Mouse (Mus musculus): ENCODE data around the gene Wee1. TPM values are rescaled to one million over a fixed set of nuclear protein-coding genes. Genes with fewer than 3 reads are reported as not detected.

Wee1 gene
- 17.9 and 18.9 TPM in 2 replicates for polyA plus RNA-seq (2015; fragmentation: Nextera tagmentation; extraction: Ambion mirVana)

DNA sequence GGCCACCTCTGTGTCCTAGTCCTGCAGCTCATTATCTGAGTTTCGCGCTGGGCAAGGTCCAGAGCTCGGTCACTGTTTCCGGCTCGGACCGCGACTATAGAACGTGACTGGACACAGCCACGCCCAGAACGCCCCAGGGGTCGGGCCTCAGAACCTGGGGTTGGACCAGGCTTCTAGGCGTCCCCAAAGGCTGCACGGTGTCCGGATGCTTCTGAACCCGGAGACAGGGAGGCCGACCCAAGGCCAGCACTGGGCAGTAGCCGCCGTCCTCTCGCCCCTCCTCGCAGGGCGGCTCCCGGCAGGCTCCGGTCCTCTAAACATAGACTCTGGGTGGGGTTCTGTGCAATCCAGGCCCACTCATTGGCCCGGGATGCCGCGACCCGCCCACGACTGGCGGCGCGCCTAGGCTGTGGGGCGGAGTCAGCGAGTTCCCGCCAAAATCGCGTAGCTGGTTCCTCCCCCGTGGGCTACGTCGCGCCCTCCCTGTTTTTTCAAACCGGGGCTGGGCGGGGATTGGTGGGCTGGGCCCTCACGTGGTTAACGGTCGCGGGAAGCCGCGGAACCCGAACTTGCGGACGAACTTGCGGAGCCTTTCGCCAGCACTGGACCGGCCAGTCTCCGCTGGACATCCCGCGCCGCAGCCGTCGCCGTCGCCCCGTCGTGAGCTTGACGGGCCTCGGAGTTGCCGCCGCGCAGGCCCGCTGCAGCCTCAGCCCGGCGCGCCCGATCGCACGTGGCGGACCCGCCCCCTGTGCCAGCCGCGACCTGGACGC, at the start of gene Wee1:
Wee1 (plus strand) TSS at position 531 of the 773 bp plus-strand sequence.
- WGBS, result under 1% methylated on average over 81 of the region's 81 CpGs
- H3K27me3 ChIP-seq (ENCODE audit: control insufficient read depth, insufficient read depth, low read length), result no peaks in the 10 kb centered on the region

DNA sequence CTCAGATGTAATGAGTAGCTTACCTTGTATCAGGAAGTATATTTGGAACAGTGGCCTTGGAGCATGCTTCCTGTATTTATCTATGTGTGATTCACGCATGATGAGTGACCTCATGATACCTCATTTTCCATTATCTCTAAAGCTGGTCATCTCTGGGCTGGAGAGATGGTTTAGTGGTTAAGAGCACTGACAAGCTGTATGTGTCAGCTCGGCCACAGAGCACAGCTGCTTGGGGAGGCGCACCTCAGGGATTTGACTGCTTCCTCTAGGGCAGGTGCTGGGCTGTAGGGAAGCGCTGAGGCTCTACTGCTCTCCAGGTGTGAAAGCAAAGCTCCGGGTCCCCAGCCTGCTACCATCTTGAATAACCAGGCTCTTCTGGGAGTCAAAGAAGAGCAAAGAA, 43.7 kb upstream of the Wee1 start:
- 88% methylated on average over 5 of the region's 5 CpGs for WGBS

More for the DNA sequence above, at the start of gene Wee1:
- Histone ChIP-seq H3K9me3 (replicated peaks; ENCODE audit: control insufficient read depth, low read length) (no peaks in the 10 kb centered on the region), H3K36me3 (ENCODE audit: control insufficient read depth, insufficient read depth, low read length) (peaks cover 2% of the 10 kb centered on the region; the same call in 1 of the 2 replicates), H3K27ac (ENCODE audit: low read length) (peak within 1 kb of the TSS; percentile 92), H3K9ac (ENCODE audit: low read length) (peak within 1 kb of the TSS; percentile 91), H3K4me2 (ENCODE audit: low read depth, low read length) (peak within 1 kb of the TSS; percentile 84), H3K4me3 (replicated peaks; ENCODE audit: low read length) (peak within 1 kb of the TSS; percentile 82), H3K4me1 (ENCODE audit: control insufficient read depth, insufficient read depth, low read length) (peaks cover 17% of the 10 kb centered on the region; the same call in 1 of the 2 replicates)
- peak; percentile 98 for ATAC-seq (ENCODE audit: insufficient read depth, low FRiP score)

DNA sequence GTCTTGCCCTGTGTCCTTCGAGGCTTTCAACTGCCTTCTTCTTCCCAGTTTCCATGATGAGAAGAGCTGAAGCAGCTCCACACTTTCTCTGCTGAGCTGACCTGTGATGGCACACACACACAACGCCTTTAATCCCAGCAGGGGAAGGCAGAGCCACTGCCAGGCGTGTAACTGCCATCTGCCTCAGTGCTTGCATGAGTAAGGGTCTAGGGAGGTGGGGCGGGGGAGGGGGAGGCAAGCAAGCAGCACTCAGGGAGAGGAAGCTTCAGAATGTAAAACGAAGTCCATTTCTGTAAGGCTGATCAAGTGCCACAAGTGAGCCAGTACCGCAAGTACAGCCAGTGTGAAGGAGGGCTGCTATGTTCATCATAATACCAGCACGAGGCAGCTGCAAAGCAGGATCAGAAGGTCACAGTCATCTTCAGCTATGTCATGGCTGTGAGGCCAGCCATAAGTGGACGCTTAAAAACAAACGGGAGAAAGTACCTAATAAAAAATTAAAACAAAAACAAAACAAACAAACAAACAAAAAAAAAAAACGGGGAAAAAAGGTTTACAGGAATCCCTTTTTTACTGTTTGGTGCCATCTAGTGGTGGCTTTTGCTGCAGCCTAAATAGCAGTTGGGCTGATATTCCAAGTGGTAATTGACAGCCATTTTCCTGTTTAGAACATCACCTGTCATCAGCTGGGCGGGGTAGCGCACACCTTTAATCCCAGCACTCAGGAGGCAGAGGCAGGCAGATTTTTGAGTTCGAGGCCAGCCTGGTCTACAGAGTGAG, 38.3 kb upstream of the Wee1 start:
- ATAC-seq (ENCODE audit: insufficient read depth, low FRiP score), result no peak
- Histone ChIP-seq H3K4me3 (replicated peaks; ENCODE audit: low read length) (no peak overlapping the region), H3K9ac (ENCODE audit: low read length) (no peak overlapping the region), H3K36me3 (ENCODE audit: control insufficient read depth, insufficient read depth, low read length) (peaks cover 26% of the 10 kb centered on the region), H3K9me3 (replicated peaks; ENCODE audit: control insufficient read depth, low read length) (no peaks in the 10 kb centered on the region), H3K4me2 (ENCODE audit: low read depth, low read length) (no peak overlapping the region), H3K4me1 (ENCODE audit: control insufficient read depth, insufficient read depth, low read length) (no peaks in the 10 kb centered on the region), H3K27me3 (ENCODE audit: control insufficient read depth, insufficient read depth, low read length) (no peaks in the 10 kb centered on the region), H3K27ac (ENCODE audit: low read length) (no peak overlapping the region)
- 67% methylated on average over 13 of the region's 13 CpGs for WGBS

More for the DNA sequence above, 43.7 kb upstream of the Wee1 start:
- H3K27me3 ChIP-seq (ENCODE audit: control insufficient read depth, insufficient read depth, low read length), result no peaks in the 10 kb centered on the region
- no peaks in the 10 kb centered on the region for H3K9me3 ChIP-seq (replicated peaks; ENCODE audit: control insufficient read depth, low read length)
- H3K4me3 ChIP-seq (replicated peaks; ENCODE audit: low read length), result no peak overlapping the region
- no peak overlapping the region for H3K9ac ChIP-seq (ENCODE audit: low read length)
- no peak overlapping the region for H3K27ac ChIP-seq (ENCODE audit: low read length)
- no peak overlapping the region for H3K4me2 ChIP-seq (ENCODE audit: low read depth, low read length)
- no peak for ATAC-seq (ENCODE audit: insufficient read depth, low FRiP score)
- peaks cover 32% of the 10 kb centered on the region for H3K36me3 ChIP-seq (ENCODE audit: control insufficient read depth, insufficient read depth, low read length)
- H3K4me1 ChIP-seq (ENCODE audit: control insufficient read depth, insufficient read depth, low read length), result no peaks in the 10 kb centered on the region

DNA sequence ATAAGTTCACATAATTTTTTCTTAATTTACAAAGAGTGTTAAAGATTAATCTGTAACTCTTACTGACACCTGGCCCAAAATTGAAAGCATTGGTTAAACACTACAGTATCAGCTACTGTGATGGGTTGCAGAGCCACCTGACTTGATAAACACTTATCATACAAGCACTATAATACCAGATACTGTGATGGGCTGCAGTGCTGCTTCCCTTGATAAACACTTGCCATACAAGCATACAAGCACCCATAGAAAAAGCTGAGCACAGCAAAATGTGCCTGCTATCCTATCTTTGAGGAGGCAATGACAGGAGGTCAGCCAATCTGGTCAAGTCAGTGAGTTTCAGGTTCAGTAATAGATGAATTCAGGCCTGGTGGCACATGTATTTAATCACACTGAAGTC, 36.6 kb upstream of the Wee1 start:
- Histone ChIP-seq H3K4me3 (replicated peaks; ENCODE audit: low read length) (no peak overlapping the region), H3K9me3 (replicated peaks; ENCODE audit: control insufficient read depth, low read length) (no peaks in the 10 kb centered on the region), H3K4me1 (ENCODE audit: control insufficient read depth, insufficient read depth, low read length) (no peaks in the 10 kb centered on the region), H3K9ac (ENCODE audit: low read length) (no peak overlapping the region), H3K27ac (ENCODE audit: low read length) (no peak overlapping the region), H3K4me2 (ENCODE audit: low read depth, low read length) (no peak overlapping the region), H3K27me3 (ENCODE audit: control insufficient read depth, insufficient read depth, low read length) (no peaks in the 10 kb centered on the region), H3K36me3 (ENCODE audit: control insufficient read depth, insufficient read depth, low read length) (peaks cover 27% of the 10 kb centered on the region)
- no peak for ATAC-seq (ENCODE audit: insufficient read depth, low FRiP score)

DNA sequence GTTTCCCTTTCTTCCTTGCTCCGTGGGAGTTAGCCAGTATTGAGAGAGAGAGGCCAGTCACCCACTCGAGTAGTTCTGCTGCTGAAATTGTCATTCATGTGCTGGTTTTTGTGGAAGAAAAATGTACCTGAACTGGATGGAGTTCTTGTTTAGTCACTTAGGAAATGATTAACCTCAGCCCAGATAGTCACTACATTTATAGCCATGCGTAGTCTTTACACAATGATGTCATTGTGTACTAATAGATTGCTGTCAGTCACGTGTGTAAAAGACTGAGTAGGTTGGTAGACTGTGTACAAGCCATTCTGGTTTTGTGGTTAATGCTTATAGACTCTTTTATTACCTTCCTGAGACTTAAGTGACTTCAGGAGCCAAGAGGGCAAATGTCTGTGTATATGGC, 33.9 kb upstream of the Wee1 start:
- peak; percentile 96 for ATAC-seq (ENCODE audit: insufficient read depth, low FRiP score)
- H3K36me3 ChIP-seq (ENCODE audit: control insufficient read depth, insufficient read depth, low read length), result peaks cover 23% of the 10 kb centered on the region
- no peaks in the 10 kb centered on the region for H3K27me3 ChIP-seq (ENCODE audit: control insufficient read depth, insufficient read depth, low read length)
- no peaks in the 10 kb centered on the region for H3K9me3 ChIP-seq (replicated peaks; ENCODE audit: control insufficient read depth, low read length)
- H3K4me3 ChIP-seq (replicated peaks; ENCODE audit: low read length), result no peak overlapping the region
- 61% methylated on average over 4 of the region's 4 CpGs for WGBS
- H3K4me2 ChIP-seq (ENCODE audit: low read depth, low read length), result no peak overlapping the region
- H3K4me1 ChIP-seq (ENCODE audit: control insufficient read depth, insufficient read depth, low read length), result no peaks in the 10 kb centered on the region
- no peak overlapping the region for H3K9ac ChIP-seq (ENCODE audit: low read length)
- H3K27ac ChIP-seq (ENCODE audit: low read length), result peak overlapping the region; percentile 78

DNA sequence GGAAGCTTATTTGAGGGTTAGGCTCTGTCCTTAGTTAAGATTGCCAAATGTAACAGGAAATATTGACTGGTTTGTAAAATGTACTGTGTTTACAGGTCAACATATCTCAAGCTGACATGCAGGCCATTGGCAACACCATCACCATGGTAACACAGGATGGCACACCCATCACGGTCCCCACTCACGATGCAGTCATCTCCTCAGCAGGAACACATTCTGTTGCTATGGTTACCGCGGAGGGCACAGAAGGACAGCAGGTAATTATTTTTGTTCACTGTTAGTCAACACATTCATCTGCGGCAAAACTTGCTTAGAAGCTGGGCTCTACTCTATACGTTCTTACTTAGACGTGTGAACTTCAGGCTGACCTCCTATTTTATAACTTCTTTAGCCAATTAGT, 30.2 kb upstream of the Wee1 start:
- Histone ChIP-seq H3K36me3 (ENCODE audit: control insufficient read depth, insufficient read depth, low read length) (0 out of 2 replicates have a peak, but pooled peaks cover 10% of the 10 kb centered on the region), H3K4me1 (ENCODE audit: control insufficient read depth, insufficient read depth, low read length) (no peaks in the 10 kb centered on the region; the same call in 1 of the 2 replicates), H3K27ac (ENCODE audit: low read length) (no peak overlapping the region), H3K4me2 (ENCODE audit: low read depth, low read length) (no peak overlapping the region), H3K9ac (ENCODE audit: low read length) (no peak overlapping the region), H3K9me3 (replicated peaks; ENCODE audit: control insufficient read depth, low read length) (no peaks in the 10 kb centered on the region), H3K27me3 (ENCODE audit: control insufficient read depth, insufficient read depth, low read length) (no peaks in the 10 kb centered on the region), H3K4me3 (replicated peaks; ENCODE audit: low read length) (no peak overlapping the region)
- no peak for ATAC-seq (ENCODE audit: insufficient read depth, low FRiP score)
- WGBS, result 78% methylated on average over 7 of the region's 7 CpGs

DNA sequence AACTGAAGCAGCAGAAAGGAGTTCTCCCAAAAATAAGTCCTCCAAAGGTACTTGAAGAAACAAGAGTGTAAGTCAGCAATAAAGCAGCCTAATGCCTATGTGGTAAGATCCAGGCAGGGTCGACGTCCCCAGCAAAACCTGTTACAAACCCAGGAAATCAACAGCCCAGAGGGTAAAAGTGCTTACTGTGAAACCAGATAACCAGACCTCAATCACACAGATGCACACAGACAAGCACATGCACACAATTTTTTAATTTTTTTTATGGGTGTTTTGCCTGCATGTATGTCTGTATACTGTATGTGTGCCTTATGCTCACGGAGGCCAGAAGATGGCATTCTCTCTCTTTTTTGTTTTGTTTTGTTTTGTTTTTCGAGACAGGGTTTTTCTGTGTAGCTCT, 25.5 kb upstream of the Wee1 start:
- H3K27me3 ChIP-seq (ENCODE audit: control insufficient read depth, insufficient read depth, low read length), result no peaks in the 10 kb centered on the region
- no peaks in the 10 kb centered on the region; the same call in 1 of the 2 replicates for H3K4me1 ChIP-seq (ENCODE audit: control insufficient read depth, insufficient read depth, low read length)
- no peak overlapping the region for H3K4me2 ChIP-seq (ENCODE audit: low read depth, low read length)
- 75% methylated on average over 4 of the region's 4 CpGs for WGBS
- H3K36me3 ChIP-seq (ENCODE audit: control insufficient read depth, insufficient read depth, low read length), result 0 out of 2 replicates have a peak, but pooled peaks cover 3% of the 10 kb centered on the region
- peak overlapping the region; percentile 29; the same call in 1 of the 2 replicates for H3K27ac ChIP-seq (ENCODE audit: low read length)
- H3K9me3 ChIP-seq (replicated peaks; ENCODE audit: control insufficient read depth, low read length), result no peaks in the 10 kb centered on the region
- no peak overlapping the region; the same call in 1 of the 2 replicates for H3K9ac ChIP-seq (ENCODE audit: low read length)
- no peak overlapping the region for H3K4me3 ChIP-seq (replicated peaks; ENCODE audit: low read length)
- no peak for ATAC-seq (ENCODE audit: insufficient read depth, low FRiP score)

DNA sequence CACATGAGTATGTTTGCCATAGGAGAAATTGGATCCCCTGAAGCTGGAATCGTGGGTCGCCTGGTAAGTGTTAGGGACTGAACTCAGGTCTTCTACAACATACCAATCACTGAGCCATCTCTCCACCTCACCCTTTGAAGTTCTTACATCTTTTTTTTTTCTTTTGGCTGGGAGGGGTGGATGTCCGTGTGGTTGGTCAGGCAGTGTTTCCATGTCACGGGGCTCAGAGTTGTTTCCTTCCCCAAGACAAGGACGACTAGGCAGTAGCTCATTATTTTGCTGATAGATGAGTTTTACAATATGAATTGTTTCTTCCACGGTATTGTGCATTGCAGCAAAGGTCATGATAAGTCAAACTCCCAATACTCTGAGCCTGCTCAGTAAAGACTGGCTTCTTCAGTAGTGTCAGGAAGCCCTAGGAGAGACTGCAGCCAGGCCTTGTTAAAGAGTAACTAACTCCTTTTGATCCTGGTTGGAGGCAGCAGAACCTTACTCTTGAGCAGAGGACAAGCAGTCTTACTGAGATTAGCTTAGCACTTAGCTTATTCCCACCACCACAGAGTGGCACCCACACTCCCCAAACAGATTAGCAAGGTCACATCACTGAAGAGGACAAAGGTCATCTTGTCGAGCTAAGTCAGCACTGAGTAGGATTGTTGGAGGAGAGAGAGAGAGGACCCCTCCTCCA, 24.6 kb upstream of the Wee1 start:
- H3K4me2 ChIP-seq (ENCODE audit: low read depth, low read length), result no peak overlapping the region
- peak overlapping the region; percentile 16 for H3K27ac ChIP-seq (ENCODE audit: low read length)
- peak; percentile 86 for ATAC-seq (ENCODE audit: insufficient read depth, low FRiP score)
- no peaks in the 10 kb centered on the region; the same call in 1 of the 2 replicates for H3K4me1 ChIP-seq (ENCODE audit: control insufficient read depth, insufficient read depth, low read length)
- no peak overlapping the region for H3K4me3 ChIP-seq (replicated peaks; ENCODE audit: low read length)
- no peaks in the 10 kb centered on the region for H3K27me3 ChIP-seq (ENCODE audit: control insufficient read depth, insufficient read depth, low read length)
- H3K9me3 ChIP-seq (replicated peaks; ENCODE audit: control insufficient read depth, low read length), result no peaks in the 10 kb centered on the region
- H3K9ac ChIP-seq (ENCODE audit: low read length), result no peak overlapping the region
- 0 out of 2 replicates have a peak, but pooled peaks cover 2% of the 10 kb centered on the region for H3K36me3 ChIP-seq (ENCODE audit: control insufficient read depth, insufficient read depth, low read length)
- WGBS, result 43% methylated on average over 7 of the region's 7 CpGs
